Mouse (Mus musculus) layer of hippocampus, postnatal 14 days (tissue): Measurements from ENCODE around the gene Parg. TPM values are rescaled to one million over a fixed set of nuclear protein-coding genes. Genes with fewer than 3 reads are reported as not detected.
"Not testable (repeated sequence)": the region's sequence is repeated elsewhere in the genome, so short reads cannot be mapped to it uniquely, and the experiment has no call there.

ENCODE experiments used
- DNase-seq, 2 experiments: peaks; one replicate each; pipeline ENCODE4 v3.0.0; 2021 to 2022; ENCODE audit warnings: low spot score in 2 of 2, mixed read lengths in 1 of 2
- total RNA-seq, 2 experiments: library from RNA; stranded (reverse); gene quantifications; 2 replicates each; pipeline ENCODE4 v1.2.3; 2021

Gene Parg
- total RNA-seq, 2 experiments from 2014 or later, result 40.5 to 41.6 TPM

DNA sequence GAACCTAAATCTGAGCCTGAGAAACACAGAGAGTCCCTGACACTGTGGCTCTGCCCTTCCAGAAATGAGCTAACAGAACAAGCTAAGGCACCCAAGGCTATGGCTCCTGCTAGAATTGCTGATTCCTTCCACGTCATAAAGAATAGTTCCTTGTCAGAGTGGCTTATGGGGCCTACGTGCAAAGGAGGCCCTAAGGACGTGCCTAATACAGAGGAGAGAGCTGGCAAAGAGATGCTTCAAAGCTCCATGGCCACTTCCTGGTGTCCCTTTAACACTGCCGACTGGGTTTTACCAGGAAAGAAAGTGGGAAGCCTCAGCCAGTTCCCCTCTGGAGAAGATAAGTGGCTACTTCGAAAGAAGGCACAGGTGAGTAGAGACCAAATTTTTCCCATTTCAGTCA is 25.2 kb upstream of the Parg start:
- DNase-seq, result not testable (repeated sequence)

DNA sequence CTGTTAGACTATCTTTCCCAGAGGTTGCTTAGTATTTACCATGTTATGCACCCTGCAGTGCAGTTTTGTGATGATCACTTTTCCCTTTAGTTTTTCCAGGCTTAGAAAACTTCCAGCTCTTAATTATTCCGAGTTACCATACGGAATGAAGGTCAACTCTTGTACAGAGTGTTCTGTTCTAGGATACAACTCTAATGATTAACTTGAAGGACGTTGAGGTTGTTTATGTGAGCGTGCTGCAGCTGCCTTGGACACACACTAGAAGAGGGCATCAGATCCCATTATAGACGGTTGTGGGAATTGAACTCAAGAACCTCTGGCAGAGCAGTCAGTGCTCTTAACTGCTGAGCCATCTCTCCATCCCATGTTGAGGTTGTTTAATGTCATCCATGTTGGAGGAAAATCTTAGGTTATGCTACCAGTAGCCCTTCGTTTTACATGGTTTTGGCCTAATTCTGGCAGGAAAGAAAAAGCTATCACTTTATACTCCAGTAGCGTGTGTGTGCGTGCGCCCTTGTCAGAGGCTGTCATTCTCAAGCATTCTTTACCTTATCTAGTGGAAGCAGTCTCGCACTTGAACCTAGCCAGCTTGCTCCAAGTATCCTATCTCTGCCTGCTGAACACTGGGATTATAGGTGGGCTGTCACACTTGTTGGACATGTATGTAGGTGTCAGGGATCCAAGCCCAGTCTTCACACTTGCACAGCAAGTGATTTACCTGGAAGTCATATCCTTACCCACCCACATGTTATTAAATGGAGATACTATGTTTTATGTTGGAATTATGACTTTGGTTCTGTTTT is 22.2 kb upstream of the Parg start:
- no peak for DNase-seq

DNA sequence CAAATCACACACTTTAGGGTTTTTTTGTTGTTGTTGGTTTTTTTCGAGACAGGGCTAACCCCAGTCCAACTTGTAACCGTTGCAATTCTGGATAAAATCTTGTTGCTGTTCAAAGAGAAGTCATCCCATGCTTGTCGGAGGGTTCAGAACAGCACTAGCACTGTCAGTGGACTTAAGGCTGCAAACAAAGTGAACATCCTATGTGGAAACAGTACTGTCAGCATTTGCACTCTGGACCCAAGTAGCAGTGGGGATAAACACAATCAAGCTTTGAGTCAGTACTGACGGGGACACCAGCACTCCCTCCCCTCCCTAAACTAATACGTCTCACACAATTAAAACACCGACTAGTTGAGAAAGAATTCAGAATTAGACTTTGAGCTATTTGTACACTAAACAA is 20.9 kb upstream of the Parg start:
- no peak for DNase-seq

DNA sequence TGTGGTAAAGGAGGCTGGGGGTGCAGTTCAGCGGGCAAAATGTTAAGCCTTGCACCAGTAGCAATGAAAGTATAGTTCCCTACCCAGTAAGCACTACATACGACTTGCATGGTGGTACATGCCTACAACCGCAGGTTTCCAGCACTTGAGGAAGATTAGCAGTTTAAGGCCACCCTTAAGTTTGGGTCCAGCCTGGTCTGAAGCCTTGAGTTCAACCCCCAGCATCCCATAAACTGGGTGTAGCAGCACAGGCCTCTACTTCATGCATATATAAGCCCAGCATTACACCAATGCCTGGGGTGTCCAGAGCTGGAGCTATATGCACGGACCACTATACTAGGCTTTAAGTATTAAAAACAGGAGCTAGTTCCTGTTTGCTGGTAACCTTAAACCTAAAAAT is 17.9 kb upstream of the Parg start:
- no peak for DNase-seq

DNA sequence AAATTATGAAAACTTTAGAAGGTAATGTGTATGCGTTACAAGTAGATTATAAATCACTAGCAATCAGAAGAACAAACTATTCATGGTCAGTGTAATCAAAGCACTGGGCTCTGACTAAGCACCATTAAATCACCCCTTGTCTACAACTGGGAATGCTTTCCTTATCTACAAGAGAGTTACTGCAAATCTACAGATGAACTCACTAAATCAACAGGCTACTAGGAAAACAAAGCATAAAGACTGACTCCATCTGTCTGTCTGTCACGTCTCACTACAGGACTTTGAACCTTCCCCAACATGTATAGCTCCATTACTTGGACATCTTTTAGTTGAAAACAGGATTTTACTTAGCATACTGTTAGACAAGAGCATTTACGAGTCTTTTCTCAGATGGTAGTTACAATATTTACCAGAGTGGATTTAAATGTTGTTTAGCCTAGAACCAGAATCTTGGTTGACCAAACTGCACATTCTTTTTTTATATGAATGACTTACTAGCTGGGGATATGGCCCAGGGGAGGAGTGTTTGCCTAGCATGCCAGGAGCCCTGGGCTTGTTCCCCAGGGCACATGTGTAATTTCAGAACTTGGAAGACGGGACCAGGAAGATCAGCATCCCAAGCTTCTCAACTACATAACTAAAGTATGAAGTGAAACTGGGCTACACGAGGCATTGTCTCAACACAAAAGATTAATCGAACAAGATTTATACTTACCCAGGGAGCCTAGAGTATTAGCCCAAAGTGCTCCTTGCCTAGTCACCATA is 10.9 kb upstream of the Parg start:
- DNase-seq, result no peak

DNA sequence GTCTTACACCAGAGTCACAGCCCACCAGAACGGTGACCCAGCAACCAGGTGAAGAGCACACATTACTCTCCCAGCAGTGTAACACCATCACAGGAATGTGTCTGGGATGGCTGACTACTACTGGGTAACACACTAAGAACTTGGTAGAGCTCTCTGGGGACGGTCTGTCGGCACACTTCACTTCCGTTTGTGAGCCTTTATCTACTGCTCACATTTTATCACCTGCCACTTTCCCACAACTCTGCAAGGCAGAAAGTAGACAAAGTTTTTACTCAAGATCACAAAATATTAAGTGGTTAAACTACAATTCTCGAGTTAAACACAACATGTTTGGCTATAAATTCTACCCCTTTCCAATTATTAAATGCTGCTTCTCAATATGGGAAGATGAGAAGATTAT is 9.8 kb upstream of the Parg start:
- DNase-seq, result no peak

DNA sequence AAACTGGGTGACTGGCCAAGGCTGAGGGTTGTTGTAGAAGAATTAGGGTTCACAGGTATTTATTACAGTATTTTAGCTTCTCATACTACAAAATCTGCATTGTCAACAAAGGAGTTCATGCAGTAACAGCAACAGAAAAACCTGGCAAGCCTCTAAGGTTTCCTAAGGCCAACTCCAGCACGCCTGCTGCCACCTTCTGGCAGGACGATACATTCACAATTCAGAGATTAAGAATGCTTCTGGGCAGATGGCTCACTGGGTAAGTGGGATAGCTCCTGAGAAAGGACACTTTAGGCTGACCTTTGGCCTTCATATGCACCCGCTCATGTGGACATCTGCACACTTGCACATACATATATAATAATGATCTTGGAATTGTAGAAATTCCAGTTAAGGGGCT is 9.3 kb upstream of the Parg start:
- peak; percentile 26 to 51 for DNase-seq

DNA sequence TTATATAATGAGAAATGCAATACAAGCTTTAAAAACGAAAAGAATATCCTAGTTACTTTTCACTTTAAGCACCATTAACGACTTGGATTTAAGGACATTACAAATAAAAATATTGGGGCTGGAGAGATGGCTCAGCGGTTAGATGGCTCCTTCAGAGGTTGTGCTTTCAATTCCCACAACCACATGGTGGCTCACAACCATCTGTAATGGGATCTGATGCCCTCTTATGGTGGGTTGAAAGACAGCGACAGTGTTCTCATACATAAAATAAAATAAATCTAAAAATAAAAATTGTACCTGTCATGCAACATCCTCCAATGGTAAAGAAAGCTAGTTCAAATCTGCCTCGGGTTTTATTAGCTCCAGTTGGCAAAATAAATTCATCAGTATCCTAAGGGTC is 8.2 kb upstream of the Parg start:
- DNase-seq, result not testable (repeated sequence)

DNA sequence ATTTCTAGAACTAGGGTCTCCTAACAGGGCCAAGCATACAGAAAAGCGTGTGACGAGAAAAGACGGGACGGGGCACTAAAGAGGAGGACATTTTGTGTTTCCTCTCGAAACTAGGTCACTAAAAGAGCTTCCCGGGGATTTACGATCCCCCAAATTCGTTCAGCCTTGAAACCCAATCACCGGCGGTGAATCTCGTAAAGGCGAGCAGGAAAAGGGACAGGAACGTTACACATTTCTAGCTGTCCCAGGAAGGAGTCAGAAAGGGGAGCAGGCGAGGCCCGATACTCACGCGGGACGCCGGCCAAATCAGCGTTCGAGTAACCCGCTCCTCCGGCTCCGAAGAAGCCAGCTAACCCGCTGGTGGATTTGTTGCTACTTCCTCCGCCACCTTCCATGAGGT is 395 bp upstream of the Parg start:
- no peak for DNase-seq

DNA sequence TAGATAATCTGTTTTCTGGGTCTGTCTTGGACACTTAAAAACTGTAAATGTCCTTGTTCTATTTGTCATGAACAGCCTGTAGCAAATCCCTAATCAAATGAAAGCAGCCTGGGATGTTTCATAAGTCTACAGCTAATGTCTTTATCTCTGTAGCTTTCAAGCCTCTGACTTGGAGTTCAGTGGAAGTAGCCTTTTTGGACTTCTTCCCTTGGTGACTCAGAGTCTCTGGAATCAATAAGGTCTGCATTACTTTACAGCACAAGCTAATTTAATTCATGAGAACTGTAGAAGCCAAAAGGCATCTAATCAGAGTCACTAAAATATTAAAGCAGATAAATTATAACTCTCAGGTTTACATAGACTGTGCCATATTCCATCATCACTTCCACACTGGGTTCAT is 24.9 kb downstream of the Parg start:
- no peak for DNase-seq

DNA sequence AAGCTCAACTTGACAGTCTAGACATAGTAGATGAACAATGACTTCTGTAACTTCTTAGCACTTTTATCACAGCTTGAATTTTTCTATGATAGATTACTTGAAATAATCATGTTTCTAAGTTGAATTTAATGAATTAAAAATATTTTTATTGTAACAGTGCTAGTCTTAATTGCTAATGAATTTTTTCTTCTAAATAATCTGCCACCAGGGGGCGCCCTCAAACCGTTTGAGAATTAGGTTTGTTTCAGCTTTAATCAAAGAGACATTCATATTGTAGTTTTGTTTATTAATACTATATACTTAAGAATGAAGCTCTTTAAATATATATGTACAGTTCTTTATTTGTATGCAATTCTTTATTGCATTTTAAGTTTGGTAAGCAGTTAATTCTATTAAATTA is 27.2 kb downstream of the Parg start:
- DNase-seq, result peak; percentile 31 to 73

DNA sequence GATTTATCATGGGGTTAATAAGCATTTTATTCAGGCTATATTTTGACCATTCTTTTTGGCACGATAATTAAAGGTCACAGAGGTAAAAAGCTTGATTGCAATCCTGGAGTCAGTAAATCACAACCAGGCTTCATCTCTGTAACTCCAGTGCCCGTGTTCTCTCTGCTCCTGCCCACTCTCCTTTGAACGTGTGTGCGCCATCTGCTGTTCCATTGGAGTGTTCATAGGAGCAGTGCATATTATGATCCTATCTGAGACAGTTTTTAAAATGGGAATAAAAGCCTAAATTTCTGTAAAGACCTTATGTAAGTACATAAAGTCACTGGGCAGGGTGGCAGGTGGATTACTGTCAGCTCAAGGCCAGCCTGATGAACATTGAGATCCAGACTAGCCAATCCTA is 40.7 kb downstream of the Parg start:
- DNase-seq, result peak in 1 of 2 experiments; percentile 51

DNA sequence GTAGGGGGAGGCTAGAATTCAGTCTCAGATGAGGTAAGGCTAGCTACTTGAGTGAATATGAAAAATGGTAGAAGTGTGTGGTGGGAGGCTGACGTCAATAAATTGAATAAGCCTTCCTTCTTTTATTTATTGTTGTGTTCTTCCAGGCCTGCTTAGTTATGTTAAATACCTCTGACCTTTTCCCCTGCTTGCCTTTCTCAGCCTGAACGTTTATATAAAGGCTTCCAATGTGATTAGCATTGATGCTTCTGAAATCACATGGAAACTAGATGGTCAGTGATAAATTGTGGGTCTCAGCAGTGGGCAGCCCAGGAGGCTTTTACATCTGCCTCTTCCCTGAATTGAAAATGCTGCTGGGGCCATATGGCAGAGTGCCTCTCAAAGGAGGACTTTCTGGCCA is 44.3 kb downstream of the Parg start:
- no peak for DNase-seq

DNA sequence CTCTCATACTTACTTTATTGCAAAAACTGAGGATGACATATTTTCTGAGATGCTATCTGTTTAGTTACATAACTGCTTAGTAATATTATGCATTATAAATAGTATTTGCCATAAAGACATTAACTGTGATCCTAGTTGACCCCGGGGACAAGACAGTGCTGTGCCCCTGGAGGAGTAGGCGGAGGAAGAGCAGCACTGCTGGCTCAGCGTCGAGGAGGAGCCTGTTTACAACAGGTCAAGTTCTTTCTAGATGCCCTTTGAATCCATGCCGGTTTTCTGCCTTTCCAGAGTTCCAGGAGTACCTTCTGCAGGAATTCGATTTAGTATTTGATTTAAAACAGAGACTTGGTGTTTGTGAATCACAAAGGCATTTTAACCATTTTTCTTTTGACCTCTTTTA is 47.9 kb downstream of the Parg start:
- no peak for DNase-seq

DNA sequence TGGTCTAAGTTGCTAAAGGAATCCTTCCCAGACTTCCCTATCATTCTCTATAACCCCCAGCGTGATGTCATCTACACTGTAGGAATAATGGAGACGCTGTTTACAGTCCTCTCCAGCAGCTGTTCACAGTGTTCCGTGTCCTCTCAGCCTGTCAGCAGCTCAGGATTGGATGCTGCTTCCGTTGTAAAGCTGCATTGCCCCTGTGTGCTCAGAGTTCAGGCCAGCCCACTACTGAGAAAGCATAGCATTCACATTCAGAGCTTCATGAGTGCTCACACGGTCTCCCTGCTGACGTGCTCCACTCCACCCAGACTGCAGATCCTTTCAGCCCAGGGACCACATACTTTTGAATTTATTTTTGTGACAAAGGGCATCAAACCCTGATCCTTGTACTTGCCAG is 59.1 kb downstream of the Parg start:
- DNase-seq, result no peak

DNA sequence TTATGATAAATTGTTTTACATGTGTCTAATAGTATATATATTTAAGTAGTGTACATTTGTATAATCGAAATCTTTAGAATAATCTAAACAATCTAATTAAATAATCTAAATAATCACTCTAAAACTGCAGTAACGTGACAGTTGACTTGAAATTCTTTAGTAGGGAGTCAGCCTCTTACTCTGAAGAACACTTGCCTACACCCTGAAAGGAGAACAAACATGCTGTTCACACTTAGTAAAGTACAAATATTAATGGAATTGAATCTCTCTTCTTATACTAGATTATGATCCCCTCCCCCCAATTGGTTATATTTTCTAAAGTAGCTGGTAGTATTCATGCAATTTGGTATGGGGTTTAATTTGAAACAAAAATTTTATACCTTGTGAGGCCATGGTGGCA is 60.0 kb downstream of the Parg start:
- DNase-seq, result no peak

DNA sequence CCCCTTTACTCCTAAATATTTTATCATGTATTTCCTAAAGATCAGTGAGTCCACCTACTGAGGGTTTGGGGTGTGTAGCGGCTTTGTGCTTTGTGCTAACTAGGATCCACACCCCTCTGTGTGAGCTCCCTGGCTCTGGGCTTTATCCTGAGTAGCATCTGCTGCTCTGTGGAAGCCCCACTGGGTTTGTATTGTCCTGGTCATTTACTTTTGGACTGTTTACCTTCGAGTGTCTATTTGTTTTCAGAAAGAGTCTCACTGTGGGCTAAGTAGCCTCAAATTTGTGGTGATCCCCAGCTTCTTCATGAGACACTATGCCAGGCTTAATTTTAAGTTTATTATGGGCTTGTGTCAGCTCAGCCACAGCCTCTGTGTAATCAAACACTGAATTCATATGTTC is 67.2 kb downstream of the Parg start:
- DNase-seq, result no peak

DNA sequence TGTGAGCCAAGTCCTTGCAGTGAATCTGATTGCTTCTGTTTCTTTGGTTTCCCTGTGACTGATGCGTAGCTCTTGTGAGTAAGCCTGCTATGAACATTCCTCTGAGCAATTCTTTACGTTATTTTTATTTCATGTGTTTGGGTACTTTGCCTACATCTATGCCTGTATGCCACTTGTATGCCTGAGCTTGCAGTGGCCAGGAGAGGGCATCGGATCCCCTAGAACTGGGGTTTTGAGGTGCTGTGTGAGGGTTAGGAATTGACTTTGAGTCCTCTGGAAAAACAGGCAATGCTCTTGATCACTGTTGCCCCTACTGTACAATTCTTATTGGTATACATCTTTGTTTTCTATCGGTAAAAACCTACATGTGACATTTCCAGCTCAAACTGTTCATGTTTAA is 67.8 kb downstream of the Parg start:
- peak in 1 of 2 experiments; percentile 27 for DNase-seq

DNA sequence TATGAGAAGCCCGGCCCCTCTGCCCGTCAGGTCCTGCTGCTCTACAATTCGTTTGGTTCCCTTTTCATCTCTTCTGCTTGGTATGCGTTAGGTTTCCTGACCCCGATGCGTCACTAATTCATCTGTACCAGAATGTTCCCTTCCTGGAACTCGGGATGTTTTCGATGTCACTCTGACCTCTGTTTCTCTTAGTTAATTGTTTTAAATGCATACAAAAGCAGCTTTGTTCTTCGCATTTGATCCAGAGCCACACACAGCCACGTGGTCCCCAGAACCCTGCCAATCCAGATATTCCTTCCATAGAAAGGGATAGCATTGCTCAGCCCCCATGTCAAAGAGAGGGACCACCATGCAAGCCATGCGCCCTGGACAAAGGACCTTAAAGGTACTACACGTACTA is 99.9 kb downstream of the Parg start:
- peak; percentile 11 to 74 for DNase-seq

DNA sequence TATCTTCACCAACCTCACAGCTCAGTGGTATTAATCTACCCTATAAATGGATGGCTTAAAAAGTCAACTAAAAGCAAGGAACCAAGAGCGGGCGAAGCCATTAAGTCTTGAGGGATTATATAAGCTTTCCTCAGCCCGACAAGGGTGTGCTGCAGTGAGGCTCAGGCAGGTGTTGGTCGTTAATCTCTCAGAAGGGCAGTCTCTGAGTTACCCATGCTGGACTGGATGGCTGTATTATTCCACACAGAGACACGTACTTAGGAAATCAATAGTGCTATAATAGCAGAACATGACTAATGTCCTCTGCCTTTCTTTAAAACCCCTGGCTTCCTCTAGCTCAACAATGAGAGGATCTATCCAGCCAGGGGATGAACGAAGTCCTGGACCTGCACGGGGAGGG is 100.7 kb downstream of the Parg start:
- no peak for DNase-seq

DNA sequence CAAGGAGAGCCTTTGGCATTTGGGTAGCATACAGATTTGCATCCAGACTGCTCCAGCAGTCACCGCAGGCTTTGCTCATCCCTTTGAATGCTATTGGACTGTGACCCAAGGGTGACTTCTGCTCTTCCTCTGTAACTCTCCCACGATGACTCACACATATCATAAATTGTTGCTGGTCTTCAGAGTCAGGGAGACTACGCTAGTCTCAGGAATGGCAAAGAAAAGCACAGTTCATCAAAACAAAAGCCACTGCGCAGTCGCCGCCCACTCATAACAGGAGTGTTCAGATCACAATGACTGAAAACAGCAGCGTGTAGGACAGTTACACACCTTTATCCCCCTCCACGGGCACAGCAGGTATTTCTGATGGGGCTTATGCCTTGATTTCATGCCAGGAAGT is 103.2 kb downstream of the Parg start:
- DNase-seq, result no peak

DNA sequence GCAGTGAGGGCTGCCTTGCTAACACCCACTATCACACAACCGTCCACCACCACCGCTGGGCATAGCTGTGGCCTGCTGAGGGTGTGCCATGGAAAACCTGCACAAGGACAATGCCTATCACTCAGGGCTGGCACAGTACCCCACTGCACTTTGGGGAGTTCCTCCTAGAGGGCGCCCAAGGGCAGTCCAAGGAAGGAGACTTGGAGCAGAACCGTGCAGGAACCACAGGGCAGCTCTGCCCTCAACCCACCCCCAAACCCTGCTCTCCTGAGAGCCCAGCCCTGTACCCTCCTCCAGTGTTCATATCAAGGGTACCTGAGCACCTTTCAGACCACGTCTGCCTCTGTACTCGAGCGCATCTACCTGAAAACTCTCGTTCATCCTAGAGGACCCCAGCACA is 108.1 kb downstream of the Parg start:
- peak; percentile 61 to 74 for DNase-seq
